Mouse (Mus musculus) lung, postnatal 10 days (tissue): ENCODE data around the gene Olfr1459.

Experiments
- DNase-seq: peaks from one replicate; pipeline ENCODE4 v3.0.0; 2021

Olfr1459 gene

GRCm38 (mm10) chr19:13149449-13149848 is at the start of gene Olfr1459:
Gene Olfr1459 (minus strand): TSS chr19:13149549.
- no peak for DNase-seq

GRCm38 (mm10) chr19:13185434-13185833 is 36.1 kb upstream of the Olfr1459 start, which contains the start of gene Olfr1462:
Gene Olfr1462 (plus strand): TSS chr19:13185734.
- no peak for DNase-seq

GRCm38 (mm10) chr19:13162700-13163099 is 13.4 kb upstream of the Olfr1459 start, which contains the start of gene Olfr1461:
Gene Olfr1461 (plus strand): TSS chr19:13163000.
- DNase-seq = no peak

GRCm38 (mm10) chr19:13106675-13107074 is 42.7 kb downstream of the Olfr1459 start, which contains the start of gene Olfr1458:
Gene Olfr1458 (minus strand): TSS chr19:13106775.
- DNase-seq = no peak

- DNase-seq = no peak
Measured at GRCm38 (mm10) chr19:13097791-13098190, 51.6 kb downstream of the Olfr1459 start, which contains the start of gene Olfr1457. Gene Olfr1457 (minus strand): TSS chr19:13097891.

GRCm38 (mm10) chr19:13093908-13094307 is 55.4 kb downstream of the Olfr1459 start:
- DNase-seq = no peak
